Mouse (Mus musculus): ENCODE results near the gene Mlh1.

- TF ChIP-seq CTCF (IDR thresholded peaks at IDR 0.05) = no peak
- TF ChIP-seq EP300 (IDR thresholded peaks at IDR 0.05) = no peak
Observed at GRCm38 (mm10) chr9:111272996-111273785, 1.6 kb upstream of the Mlh1 start.
